Mouse (Mus musculus) megakaryocyte, embryonic 14.5 days (primary cell): ENCODE measurements around the gene Armc9.

ENCODE experiments used
- FLI1 ChIP-seq: IDR thresholded peaks from 2 replicates; pipeline ENCODE4 v1.6.1; 2012; ENCODE audit warnings: low read length, inconsistent platforms, mixed read lengths
- GATA1 ChIP-seq: IDR thresholded peaks from 3 replicates; pipeline ENCODE4 v1.6.1; 2012; ENCODE audit warnings: mixed read lengths, low read length, inconsistent platforms, borderline replicate concordance

DNA sequence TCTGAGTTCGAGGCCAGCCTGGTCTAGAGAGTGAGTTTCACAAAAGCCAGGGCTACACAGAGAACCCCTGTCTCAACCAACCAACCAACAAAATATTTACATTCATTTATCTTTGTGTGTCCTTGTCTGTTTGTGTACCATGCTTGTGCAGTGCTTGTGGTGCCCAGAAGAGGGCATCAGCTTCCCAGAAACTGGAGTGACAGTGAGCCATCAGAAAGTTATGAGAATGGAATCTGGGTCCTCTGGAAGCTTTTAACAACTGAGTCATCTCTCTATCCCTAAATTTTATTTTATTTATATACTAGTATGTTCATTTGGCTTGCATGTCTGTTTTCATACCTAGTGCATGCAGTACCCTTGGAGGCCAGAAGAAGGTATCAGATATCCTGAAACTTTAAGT is 2.0 kb upstream of the Armc9 start:
- TF ChIP-seq GATA1: no peak
- no peak for TF ChIP-seq FLI1
